Mouse (Mus musculus) induced T-regulatory cell, adult 2 months (primary cell): Measurements from ENCODE around the gene Gm14308.
"Not testable (repeated sequence)": the region's sequence is repeated elsewhere in the genome, so short reads cannot be mapped to it uniquely, and the experiment has no call there.

Experiments used
- DNase-seq: peaks from one replicate; pipeline ENCODE4 v3.0.0-alpha.2; 2012; ENCODE audit warnings: low read depth

The Gm14308 gene

GRCm38 (mm10) chr2:176636244-176636643 is at the start of gene Gm14308:
TSS of gene Gm14308 (minus strand) at chr2:176636344.
- DNase-seq = not testable (repeated sequence)

GRCm38 (mm10) chr2:176670222-176670621 is 34.1 kb upstream of the Gm14308 start, which contains the start of gene Zfp973:
TSS of gene Zfp973 (plus strand) at chr2:176670522.
- DNase-seq = not testable (repeated sequence)
